Mouse (Mus musculus) intestine, embryonic 15.5 days (tissue): ENCODE results near the gene Plekhg4. TPM values are rescaled to one million over a fixed set of nuclear protein-coding genes. Genes with fewer than 3 reads are reported as not detected.

ENCODE experiments used
- ATAC-seq: fragments of 200-750 bp; cut with Nextera tagmentation; 2 replicates; pipeline ENCODE4 v1.8.0; 2017; ENCODE audit warnings: moderate TSS enrichment, moderate library complexity
- H3K27ac ChIP-seq: fragments of 300-500 bp; sonication (generic); 2 replicates; pipeline ENCODE4 v1.5.1; 2015; ENCODE audit warnings: mild to moderate bottlenecking, inconsistent platforms
- H3K27me3 ChIP-seq: fragments of 300-500 bp; sonication (generic); replicated peaks from 2 replicates; pipeline ENCODE4 v1.6.1; 2015; ENCODE audit warnings: inconsistent platforms
- H3K36me3 ChIP-seq: fragments of 300-500 bp; sonication (generic); 2 replicates; pipeline ENCODE4 v1.6.1; 2015; ENCODE audit warnings: inconsistent platforms
- H3K4me1 ChIP-seq: fragments of 300-500 bp; sonication (generic); replicated peaks from 2 replicates; pipeline ENCODE4 v1.6.1; 2015; ENCODE audit warnings: inconsistent platforms
- H3K4me2 ChIP-seq: fragments of 300-500 bp; sonication (generic); replicated peaks from 2 replicates; pipeline ENCODE4 v1.6.1; 2015; ENCODE audit warnings: mild to moderate bottlenecking, inconsistent platforms
- H3K4me3 ChIP-seq: fragments of 300-500 bp; sonication (generic); replicated peaks from 2 replicates; pipeline ENCODE4 v1.5.1; 2015; ENCODE audit warnings: inconsistent platforms
- H3K9ac ChIP-seq: fragments of 300-500 bp; sonication (generic); 2 replicates; pipeline ENCODE4 v1.6.1; 2015; ENCODE audit warnings: inconsistent platforms
- H3K9me3 ChIP-seq: fragments of 300-500 bp; sonication (generic); 2 replicates; pipeline ENCODE4 v1.6.1; 2016; ENCODE audit warnings: inconsistent platforms
- WGBS: fragments of 180-500 bp; shearing (Covaris S2); methylation state at CpG from one replicate; pipeline ENCODE4 v1.1.7; 2015; 5-methylcytosine and 5-hydroxymethylcytosine counted together
- polyA plus RNA-seq: library from polyadenylated mRNA; unstranded; fragments of >200 nt; fragmentation: Nextera tagmentation; extraction: Ambion mirVana; gene quantifications from 2 replicates; pipeline ENCODE4 v1.2.1, GENCODE M21; 2015

The Plekhg4 gene
- polyA plus RNA-seq, 1 experiment from 2014 or later: 0.10 TPM

DNA sequence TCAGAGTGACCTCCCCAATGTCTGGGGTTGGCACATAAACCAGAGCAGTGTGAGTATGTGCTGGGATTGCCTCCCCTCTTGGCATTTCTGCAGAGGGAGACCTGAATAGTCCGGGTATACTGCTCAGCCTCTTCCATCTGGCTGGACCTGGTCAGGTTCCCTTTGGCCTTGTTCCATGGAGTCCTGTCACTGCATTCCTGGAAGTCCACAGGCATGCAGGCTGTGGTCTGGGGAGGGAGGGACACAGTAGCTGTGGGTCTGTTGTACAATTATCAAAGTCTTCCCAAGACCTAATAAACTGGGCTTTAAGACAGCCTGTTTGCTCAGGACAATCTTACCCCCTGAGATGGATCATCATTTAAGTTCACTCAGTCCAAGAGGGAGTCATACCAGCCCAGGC lies 14.1 kb downstream of the Plekhg4 start:
- Histone ChIP-seq H3K4me1 (no peaks in the 10 kb centered on the region), H3K27ac (no peak overlapping the region), H3K4me2 (no peak overlapping the region), H3K9ac (no peak overlapping the region), H3K27me3 (no peaks in the 10 kb centered on the region), H3K36me3 (no peaks in the 10 kb centered on the region), H3K4me3 (no peak overlapping the region), H3K9me3 (no peaks in the 10 kb centered on the region)
- 54% methylated on average over 1 of the region's 1 CpGs for WGBS
- ATAC-seq: no peak

DNA sequence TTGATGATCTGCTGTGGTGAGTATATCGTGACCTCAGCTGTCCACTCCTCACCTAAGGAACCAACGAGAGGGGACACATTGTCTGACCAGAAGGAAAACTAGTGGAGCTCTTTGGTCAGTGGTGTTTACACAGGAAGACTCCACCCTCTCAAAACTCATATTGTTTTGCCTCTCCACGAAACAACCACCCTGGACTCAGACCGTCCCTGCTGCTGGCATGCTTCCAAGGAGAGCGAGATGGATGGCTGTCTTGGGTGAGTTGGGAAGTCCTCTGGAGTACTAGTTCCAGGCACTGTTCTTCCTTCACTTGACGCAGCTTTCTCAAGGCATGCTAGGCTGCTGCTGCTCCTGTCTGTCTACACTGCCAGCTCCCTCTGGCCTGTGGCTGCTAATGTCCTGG lies 16.0 kb downstream of the Plekhg4 start:
- no peak overlapping the region for H3K9ac ChIP-seq
- no peak overlapping the region for H3K4me2 ChIP-seq
- ATAC-seq: no peak
- H3K4me3 ChIP-seq: no peak overlapping the region
- H3K27ac ChIP-seq: no peak overlapping the region
- no peaks in the 10 kb centered on the region for H3K4me1 ChIP-seq
- no peaks in the 10 kb centered on the region for H3K36me3 ChIP-seq
- 53% methylated on average over 6 of the region's 6 CpGs for WGBS
- H3K27me3 ChIP-seq: no peaks in the 10 kb centered on the region
- no peaks in the 10 kb centered on the region for H3K9me3 ChIP-seq

DNA sequence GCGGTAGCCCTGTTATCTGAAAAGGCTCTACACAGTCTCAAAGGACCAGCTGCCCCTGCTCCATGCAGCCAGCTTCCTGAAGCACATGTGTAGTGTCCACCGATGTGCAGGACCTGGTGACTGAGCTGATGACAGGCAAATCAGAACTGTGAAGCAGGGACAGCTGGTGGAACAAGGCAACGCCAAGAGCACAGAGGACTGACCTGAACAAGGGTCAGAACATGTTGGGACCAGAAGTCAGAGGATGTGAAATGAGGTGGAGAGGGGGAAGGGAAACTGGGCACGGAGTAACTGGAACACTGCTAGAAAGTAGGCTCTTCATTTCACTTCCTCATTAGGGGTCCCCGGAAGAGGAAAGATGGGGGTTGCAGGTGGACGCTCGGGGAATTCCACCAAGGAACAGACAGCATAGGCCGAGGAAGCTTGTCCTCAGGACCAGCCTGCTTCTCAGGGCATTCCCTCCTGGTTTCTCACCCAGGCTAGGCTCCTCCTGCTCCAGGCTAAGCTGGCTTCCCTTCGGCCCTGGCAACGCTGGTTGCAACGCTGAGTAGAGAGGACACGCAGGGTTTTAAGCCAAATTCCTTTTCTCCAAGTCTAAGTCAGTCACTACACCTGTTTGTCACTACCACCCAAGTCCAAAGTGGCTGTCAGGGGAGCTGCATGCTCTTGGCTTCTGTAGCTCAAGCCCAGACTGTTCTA lies 20.2 kb downstream of the Plekhg4 start:
- 86% methylated on average over 12 of the region's 12 CpGs for WGBS
- Histone ChIP-seq H3K27ac (no peak overlapping the region), H3K4me1 (no peaks in the 10 kb centered on the region), H3K4me3 (no peak overlapping the region), H3K9ac (no peak overlapping the region), H3K4me2 (no peak overlapping the region), H3K27me3 (no peaks in the 10 kb centered on the region), H3K36me3 (no peaks in the 10 kb centered on the region), H3K9me3 (no peaks in the 10 kb centered on the region)
- ATAC-seq: no peak

DNA sequence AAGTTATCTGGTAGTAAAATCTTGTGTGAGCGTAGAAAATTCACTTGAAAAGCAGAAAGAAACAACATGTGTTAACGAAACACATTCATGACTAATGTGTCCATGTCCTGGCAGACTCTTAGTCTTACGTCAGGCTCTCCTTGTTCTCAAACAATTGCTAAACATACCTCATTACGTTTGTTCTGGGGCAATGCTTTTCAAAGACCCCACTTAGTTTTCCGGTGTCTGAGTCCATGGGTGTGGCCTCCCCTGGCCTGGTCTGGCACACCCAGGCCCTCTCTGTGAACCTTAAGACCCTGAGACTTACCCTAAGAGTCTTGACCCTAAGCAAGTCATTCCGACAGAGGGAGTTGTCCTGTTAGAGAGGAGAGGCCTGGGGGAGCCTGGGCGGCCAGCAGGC lies 20.8 kb downstream of the Plekhg4 start:
- WGBS: 69% methylated on average over 7 of the region's 7 CpGs
- Histone ChIP-seq H3K27me3 (no peaks in the 10 kb centered on the region), H3K9me3 (no peaks in the 10 kb centered on the region), H3K4me2 (no peak overlapping the region), H3K4me1 (no peaks in the 10 kb centered on the region), H3K36me3 (no peaks in the 10 kb centered on the region), H3K4me3 (no peak overlapping the region), H3K9ac (no peak overlapping the region), H3K27ac (no peak overlapping the region)
- ATAC-seq: no peak

DNA sequence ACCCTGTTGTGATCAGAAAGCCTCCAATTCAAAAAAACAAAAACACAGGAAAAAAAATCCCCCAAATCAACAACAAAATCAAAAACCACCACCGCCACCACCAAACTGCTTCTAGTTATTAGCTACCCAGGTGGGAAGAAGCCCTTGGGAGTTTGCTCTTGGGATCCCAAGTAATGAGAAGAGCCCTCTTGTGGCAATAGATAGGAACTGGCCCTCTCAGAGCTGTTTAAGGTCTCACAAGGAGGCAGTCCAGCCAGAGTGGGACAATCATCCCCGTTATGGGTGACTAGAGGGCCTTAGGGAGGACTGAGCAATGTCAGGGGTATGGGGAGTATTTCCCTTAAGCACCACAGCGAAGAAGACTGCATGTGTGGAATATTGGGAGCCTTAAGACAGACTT lies 24.7 kb downstream of the Plekhg4 start:
- no peak for ATAC-seq
- no peaks in the 10 kb centered on the region for H3K36me3 ChIP-seq

DNA sequence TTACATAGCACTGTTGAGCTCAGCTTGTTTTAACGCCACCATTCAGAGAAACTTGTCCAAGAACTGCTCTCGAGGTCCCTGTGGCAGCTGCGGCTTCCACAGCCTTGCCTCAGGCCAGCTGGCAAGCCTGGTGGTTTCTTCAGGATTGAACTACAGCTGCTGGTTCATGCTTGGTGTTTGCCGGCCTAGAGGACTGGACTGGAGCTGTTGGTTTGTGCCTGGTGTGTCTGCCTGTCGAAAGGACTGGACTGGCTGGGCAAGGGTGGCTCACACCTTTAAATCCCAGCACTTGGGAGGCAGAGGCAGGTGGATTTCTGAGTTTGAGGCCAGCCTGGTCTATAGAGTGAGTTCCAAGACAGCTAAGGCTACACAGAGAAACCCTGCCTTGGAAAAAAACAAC lies 26.9 kb downstream of the Plekhg4 start:
- 87% methylated on average over 5 of the region's 5 CpGs for WGBS
- no peak for ATAC-seq

More for the DNA sequence above, 24.7 kb downstream of the Plekhg4 start:
- 29% methylated on average over 3 of the region's 3 CpGs for WGBS
- no peaks in the 10 kb centered on the region for H3K27me3 ChIP-seq
- H3K4me1 ChIP-seq: no peaks in the 10 kb centered on the region
- no peaks in the 10 kb centered on the region for H3K9me3 ChIP-seq
- no peak overlapping the region for H3K4me3 ChIP-seq
- H3K4me2 ChIP-seq: no peak overlapping the region
- no peak overlapping the region for H3K27ac ChIP-seq
- no peak overlapping the region for H3K9ac ChIP-seq

DNA sequence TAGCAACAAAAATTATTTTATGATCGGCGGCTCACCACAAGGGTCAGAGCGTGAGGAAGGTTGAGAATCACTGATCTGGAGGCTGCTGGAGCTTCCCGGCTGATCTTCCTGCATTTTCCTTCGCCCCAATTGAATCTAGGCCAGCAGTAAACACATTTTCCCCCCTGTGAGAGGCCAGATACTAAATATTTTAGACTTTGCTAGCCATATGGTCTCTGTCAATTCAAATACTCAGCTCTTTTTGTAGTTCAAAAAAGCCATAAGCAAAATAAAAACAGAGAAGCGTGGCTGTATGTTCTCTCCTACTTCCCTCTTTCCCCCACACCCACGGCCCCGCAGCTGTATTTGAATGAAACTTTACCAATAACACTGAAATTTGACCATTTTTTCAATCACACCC lies 30.4 kb downstream of the Plekhg4 start:
- 61% methylated on average over 8 of the region's 8 CpGs for WGBS
- H3K4me3 ChIP-seq: no peak overlapping the region
- H3K27me3 ChIP-seq: no peaks in the 10 kb centered on the region
- no peak overlapping the region for H3K27ac ChIP-seq
- H3K36me3 ChIP-seq: no peaks in the 10 kb centered on the region
- no peak for ATAC-seq
- no peaks in the 10 kb centered on the region for H3K9me3 ChIP-seq
- no peak overlapping the region for H3K4me2 ChIP-seq
- H3K4me1 ChIP-seq: 0 out of 2 replicates have a peak, but pooled peaks cover 2% of the 10 kb centered on the region
- no peak overlapping the region for H3K9ac ChIP-seq

More for the DNA sequence above, 26.9 kb downstream of the Plekhg4 start:
- no peaks in the 10 kb centered on the region for H3K9me3 ChIP-seq
- H3K9ac ChIP-seq: no peak overlapping the region
- H3K4me3 ChIP-seq: no peak overlapping the region
- no peak overlapping the region for H3K4me2 ChIP-seq
- H3K36me3 ChIP-seq: no peaks in the 10 kb centered on the region
- no peaks in the 10 kb centered on the region for H3K27me3 ChIP-seq
- no peaks in the 10 kb centered on the region for H3K4me1 ChIP-seq
- H3K27ac ChIP-seq: no peak overlapping the region

DNA sequence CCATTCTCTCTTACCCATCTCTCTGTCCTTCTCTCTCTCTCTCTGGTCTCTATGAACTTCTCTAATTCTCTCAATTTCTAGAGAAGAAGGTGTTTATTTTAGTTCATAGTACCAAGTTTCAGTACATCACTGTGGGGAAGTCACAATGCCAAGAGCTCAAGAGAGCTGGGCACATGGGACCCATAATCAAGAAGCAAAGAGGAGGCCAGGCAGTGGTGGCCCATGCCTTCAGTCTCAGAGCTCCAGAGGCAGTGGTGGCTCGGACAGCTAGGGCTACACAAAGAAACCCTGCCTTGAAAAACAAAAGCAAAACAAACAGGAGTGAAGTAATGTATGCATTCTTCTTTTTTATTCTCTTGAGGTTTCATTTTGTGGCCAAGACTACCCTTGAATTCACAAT lies 31.4 kb downstream of the Plekhg4 start:
- H3K4me2 ChIP-seq: no peak overlapping the region
- H3K27me3 ChIP-seq: no peaks in the 10 kb centered on the region
- H3K4me3 ChIP-seq: no peak overlapping the region
- H3K4me1 ChIP-seq: 0 out of 2 replicates have a peak, but pooled peaks cover 2% of the 10 kb centered on the region
- no peak overlapping the region for H3K27ac ChIP-seq
- H3K36me3 ChIP-seq: no peaks in the 10 kb centered on the region
- no peaks in the 10 kb centered on the region for H3K9me3 ChIP-seq
- no peak overlapping the region for H3K9ac ChIP-seq
- WGBS: 62% methylated on average over 1 of the region's 1 CpGs
- no peak for ATAC-seq

DNA sequence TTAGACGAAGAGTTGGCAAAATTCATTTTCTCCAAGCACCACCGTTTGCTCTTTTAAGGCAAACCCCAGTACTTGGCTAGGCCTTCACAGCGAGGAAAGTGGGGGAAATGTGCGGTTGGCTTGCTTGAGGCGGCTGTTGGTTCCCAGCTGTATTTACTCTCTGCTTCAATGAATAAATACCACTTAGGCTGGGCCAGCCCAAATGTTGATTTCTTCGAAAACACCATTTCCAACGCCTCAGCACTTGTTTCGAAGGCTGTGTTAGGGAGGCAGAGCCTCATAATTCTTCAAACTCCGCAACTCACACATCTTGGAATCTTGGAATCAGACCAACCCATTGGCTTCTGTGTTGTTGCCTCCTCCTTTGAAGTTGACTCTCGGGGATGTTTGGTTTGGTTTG lies 33.3 kb downstream of the Plekhg4 start:
- Histone ChIP-seq H3K27ac (no peak overlapping the region), H3K9me3 (no peaks in the 10 kb centered on the region)
- 51% methylated on average over 10 of the region's 10 CpGs for WGBS

DNA sequence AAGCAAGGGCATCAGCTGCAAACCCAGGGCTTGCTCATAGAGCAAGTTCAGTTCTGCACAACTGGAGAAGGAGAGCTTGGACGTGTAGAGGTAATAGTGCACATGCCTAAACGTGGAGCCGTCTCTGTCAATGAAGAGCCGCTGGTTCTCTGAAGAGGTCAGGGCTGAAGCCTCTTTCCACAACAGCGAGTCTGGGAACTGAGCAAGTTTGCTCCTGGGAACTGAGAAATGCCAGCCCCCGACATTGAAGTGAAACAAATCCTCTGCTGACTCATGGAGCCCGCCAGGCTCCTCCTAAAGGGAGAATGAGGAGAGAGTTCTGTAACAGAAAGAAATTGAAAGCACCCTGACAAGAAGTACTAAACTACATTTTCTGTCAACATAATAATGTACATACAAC lies 35.3 kb downstream of the Plekhg4 start:
- WGBS: 50% methylated on average over 7 of the region's 7 CpGs
- Histone ChIP-seq H3K4me2 (no peak overlapping the region), H3K9me3 (no peaks in the 10 kb centered on the region), H3K4me1 (peaks cover 3% of the 10 kb centered on the region), H3K36me3 (no peaks in the 10 kb centered on the region), H3K27ac (no peak overlapping the region), H3K4me3 (no peak overlapping the region), H3K9ac (no peak overlapping the region), H3K27me3 (peaks cover 8% of the 10 kb centered on the region)
- no peak for ATAC-seq

More for the DNA sequence above, 33.3 kb downstream of the Plekhg4 start:
- no peaks in the 10 kb centered on the region for H3K36me3 ChIP-seq
- H3K9ac ChIP-seq: no peak overlapping the region
- H3K4me3 ChIP-seq: no peak overlapping the region
- 0 out of 2 replicates have a peak, but pooled peaks cover 2% of the 10 kb centered on the region for H3K4me1 ChIP-seq
- no peaks in the 10 kb centered on the region for H3K27me3 ChIP-seq
- no peak overlapping the region; the same call in 1 of the 2 replicates for H3K4me2 ChIP-seq
- no peak for ATAC-seq

DNA sequence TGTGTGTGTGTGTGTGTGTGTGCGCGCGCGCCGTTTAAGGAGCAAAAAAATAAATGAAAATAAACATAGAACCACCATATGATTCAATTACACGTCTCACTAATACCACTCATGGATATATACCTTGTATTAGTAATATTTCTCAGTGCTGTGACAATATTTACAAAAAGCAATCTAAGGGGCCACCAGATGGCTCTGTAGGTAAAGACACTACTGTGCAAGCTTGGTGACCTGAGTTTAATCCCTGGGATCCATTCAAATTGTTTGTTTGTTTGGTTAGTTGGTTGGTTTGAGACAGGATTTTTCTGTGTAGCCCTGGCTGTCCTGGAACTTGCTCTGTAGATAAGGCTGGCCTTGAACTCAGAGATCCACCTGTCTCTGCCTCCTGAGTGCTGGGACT lies 36.9 kb downstream of the Plekhg4 start:
- H3K4me3 ChIP-seq: no peak overlapping the region
- peaks cover 9% of the 10 kb centered on the region for H3K4me1 ChIP-seq
- H3K27ac ChIP-seq: no peak overlapping the region
- H3K4me2 ChIP-seq: no peak overlapping the region
- no peak for ATAC-seq
- no peaks in the 10 kb centered on the region for H3K9me3 ChIP-seq
- H3K9ac ChIP-seq: no peak overlapping the region
- H3K36me3 ChIP-seq: no peaks in the 10 kb centered on the region
- WGBS: 91% methylated on average over 6 of the region's 6 CpGs
- H3K27me3 ChIP-seq: peaks cover 12% of the 10 kb centered on the region

DNA sequence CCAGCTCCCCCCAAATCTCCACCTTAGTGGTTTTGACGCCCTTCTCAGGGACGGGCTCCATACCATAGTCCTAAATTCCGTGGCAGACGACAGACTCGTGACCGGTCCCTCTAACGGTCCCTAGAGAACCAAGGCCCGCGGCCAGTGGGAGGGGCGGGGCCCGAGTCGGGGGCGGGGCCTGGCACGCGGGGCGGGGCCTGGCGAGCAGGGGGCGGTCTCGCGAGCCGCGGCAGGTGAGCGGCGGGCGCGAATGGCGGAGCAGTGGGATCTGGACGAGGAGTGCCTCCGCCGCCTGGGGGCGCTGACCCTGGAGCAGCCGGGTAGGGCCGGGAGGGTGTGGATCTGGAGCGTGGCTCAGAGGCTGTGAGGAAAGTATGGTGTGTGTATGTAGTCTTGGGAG lies 40.3 kb downstream of the Plekhg4 start, which contains the start of the genes Kctd19 and Lrrc36:
Gene Kctd19, minus strand, starts transcription at position 112 of the 400 bp plus-strand sequence.
Gene Lrrc36, plus strand, starts transcription at position 181 of the 400 bp plus-strand sequence.
- H3K27ac ChIP-seq: no peak within 1 kb of the TSS
- ATAC-seq: peak; percentile 90
- no peaks in the 10 kb centered on the region for H3K9me3 ChIP-seq
- H3K4me3 ChIP-seq: peak within 1 kb of the TSS; percentile 26
- WGBS: 1% methylated on average over 34 of the region's 34 CpGs
- peak within 1 kb of the TSS; percentile 71 for H3K4me2 ChIP-seq
- peaks cover 7% of the 10 kb centered on the region for H3K4me1 ChIP-seq
- H3K36me3 ChIP-seq: no peaks in the 10 kb centered on the region
- H3K9ac ChIP-seq: no peak within 1 kb of the TSS
- peaks cover 12% of the 10 kb centered on the region for H3K27me3 ChIP-seq

DNA sequence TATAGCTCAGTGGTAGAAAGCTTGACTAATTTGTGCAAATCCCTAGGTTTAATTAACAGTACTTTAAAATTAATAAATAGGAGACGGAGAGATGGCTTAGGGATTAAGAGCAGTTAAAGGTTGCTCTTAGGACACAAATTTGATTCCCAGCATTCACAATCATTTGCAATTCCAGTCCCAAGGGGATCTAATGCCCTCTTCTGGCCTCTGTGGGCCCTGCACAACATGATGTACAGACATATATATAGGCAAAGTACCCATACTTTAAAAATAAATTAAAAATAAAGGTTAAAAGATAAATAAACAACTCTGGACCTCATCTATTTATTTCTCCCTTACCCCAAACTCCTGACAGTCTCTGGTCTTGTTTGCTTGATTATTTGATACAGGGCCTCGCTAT lies 45.9 kb downstream of the Plekhg4 start:
- no peak overlapping the region for H3K9ac ChIP-seq
- H3K27ac ChIP-seq: no peak overlapping the region
- no peak for ATAC-seq
- H3K4me1 ChIP-seq: 0 out of 2 replicates have a peak, but pooled peaks cover 2% of the 10 kb centered on the region
- 82% methylated on average over 2 of the region's 2 CpGs for WGBS
- no peak overlapping the region for H3K4me3 ChIP-seq
- H3K36me3 ChIP-seq: no peaks in the 10 kb centered on the region
- H3K27me3 ChIP-seq: no peaks in the 10 kb centered on the region
- no peaks in the 10 kb centered on the region for H3K9me3 ChIP-seq
- H3K4me2 ChIP-seq: no peak overlapping the region
